Mouse (Mus musculus) brain, embryonic 14.5 days (tissue): ENCODE measurements at regions not wholly inside any gene's neighbourhood (a gene's known extent, or its start where the extent isn't known, plus 50 kb on each side); places are given as distances from the start of the nearest gene placed in this dataset.

Experiments used
- CTCF ChIP-seq: fragments of 200-500 bp; IDR thresholded peaks from 2 replicates; pipeline ENCODE4 v1.5.1; 2012; ENCODE audit warnings: inconsistent platforms, mild to moderate bottlenecking, moderate library complexity, borderline replicate concordance; ENCODE audit not compliant: insufficient read depth, insufficient read length; ENCODE audit errors: extremely low read depth
- POLR2A ChIP-seq: fragments of 200-500 bp; IDR thresholded peaks from 2 replicates; pipeline ENCODE4 v1.6.1; 2012; ENCODE audit warnings: mild to moderate bottlenecking, inconsistent platforms, borderline replicate concordance; ENCODE audit not compliant: poor library complexity, insufficient read depth, insufficient read length, severe bottlenecking; ENCODE audit errors: extremely low read depth

- no peak for TF ChIP-seq CTCF
- no peak for TF ChIP-seq POLR2A
Observed at GRCm38 (mm10) chr12:47160626-47161025, 341.9 kb upstream of the Nova1 start.
